Mouse (Mus musculus) kidney, embryonic 14.5 days (tissue): ENCODE data around the gene Tmtc1. TPM values are rescaled to one million over a fixed set of nuclear protein-coding genes. Genes with fewer than 3 reads are reported as not detected.

Source experiments
- ATAC-seq: fragments of 200-750 bp; cut with Nextera tagmentation; 2 replicates; pipeline ENCODE4 v1.8.0; 2017; ENCODE audit warnings: moderate number of reproducible peaks, mild to moderate bottlenecking, moderate TSS enrichment, moderate library complexity; ENCODE audit not compliant: low FRiP score, low TSS enrichment
- H3K27ac ChIP-seq: fragments of 300-500 bp; sonication (generic); 2 replicates; pipeline ENCODE4 v1.5.1; 2014; ENCODE audit warnings: low read depth, mild to moderate bottlenecking, low read length, moderate library complexity, mixed read lengths
- H3K27me3 ChIP-seq: fragments of 300-500 bp; sonication (generic); 2 replicates; pipeline ENCODE4 v1.6.1; 2014; ENCODE audit warnings: mild to moderate bottlenecking, low read length; ENCODE audit not compliant: control insufficient read depth, insufficient read depth
- H3K36me3 ChIP-seq: fragments of 300-500 bp; sonication (generic); 2 replicates; pipeline ENCODE4 v1.6.1; 2014; ENCODE audit warnings: low read length, mixed read lengths; ENCODE audit not compliant: control insufficient read depth, insufficient read depth
- H3K4me1 ChIP-seq: fragments of 300-500 bp; sonication (generic); 2 replicates; pipeline ENCODE4 v1.6.1; 2014; ENCODE audit warnings: low read length, mixed read lengths; ENCODE audit not compliant: control insufficient read depth, insufficient read depth
- H3K4me2 ChIP-seq: fragments of 300-500 bp; sonication (generic); replicated peaks from 2 replicates; pipeline ENCODE4 v1.6.1; 2014; ENCODE audit warnings: low read depth, mild to moderate bottlenecking, low read length
- H3K4me3 ChIP-seq: fragments of 300-500 bp; sonication (generic); 2 replicates; pipeline ENCODE4 v1.5.1; 2014; ENCODE audit warnings: mild to moderate bottlenecking, low read length
- H3K9ac ChIP-seq: fragments of 300-500 bp; sonication (generic); 2 replicates; pipeline ENCODE4 v1.6.1; 2014; ENCODE audit warnings: low read depth, mild to moderate bottlenecking, low read length, moderate library complexity
- H3K9me3 ChIP-seq: fragments of 300-500 bp; sonication (generic); 2 replicates; pipeline ENCODE4 v1.6.1; 2016; ENCODE audit warnings: low read length; ENCODE audit not compliant: control insufficient read depth
- WGBS: fragments of 180-500 bp; shearing (Covaris S2); extraction: QIAGEN DNeasy Blood & Tissue Kit; methylation state at CpG from one replicate; pipeline ENCODE4 v1.1.7; 2014; 5-methylcytosine and 5-hydroxymethylcytosine counted together
- polyA plus RNA-seq: library from polyadenylated mRNA; unstranded; fragments of >200 nt; fragmentation: Nextera tagmentation; extraction: Ambion mirVana; gene quantifications from 2 replicates; pipeline ENCODE4 v1.2.1, GENCODE M21; 2014

Gene Tmtc1
- polyA plus RNA-seq, 1 experiment from 2014 or later: 2.5 TPM

- Histone ChIP-seq H3K9ac (no peak overlapping the region), H3K27me3 (no peaks in the 10 kb centered on the region), H3K9me3 (no peaks in the 10 kb centered on the region), H3K27ac (no peak overlapping the region), H3K4me2 (no peak overlapping the region), H3K4me1 (no peaks in the 10 kb centered on the region), H3K4me3 (no peak overlapping the region), H3K36me3 (no peaks in the 10 kb centered on the region)
- WGBS: 88% methylated on average over 2 of the region's 2 CpGs
- ATAC-seq: no peak
Measured at GRCm38 (mm10) chr6:148328928-148329327, 115.3 kb downstream of the Tmtc1 start.

GRCm38 (mm10) chr6:148328130-148328529 lies 116.1 kb downstream of the Tmtc1 start:
- H3K4me2 ChIP-seq: no peak overlapping the region
- H3K9ac ChIP-seq: no peak overlapping the region
- no peaks in the 10 kb centered on the region for H3K9me3 ChIP-seq
- H3K27me3 ChIP-seq: no peaks in the 10 kb centered on the region
- H3K4me3 ChIP-seq: no peak overlapping the region
- H3K36me3 ChIP-seq: no peaks in the 10 kb centered on the region
- H3K4me1 ChIP-seq: no peaks in the 10 kb centered on the region
- ATAC-seq: no peak
- H3K27ac ChIP-seq: no peak overlapping the region
- WGBS: 73% methylated on average over 6 of the region's 6 CpGs

DNA sequence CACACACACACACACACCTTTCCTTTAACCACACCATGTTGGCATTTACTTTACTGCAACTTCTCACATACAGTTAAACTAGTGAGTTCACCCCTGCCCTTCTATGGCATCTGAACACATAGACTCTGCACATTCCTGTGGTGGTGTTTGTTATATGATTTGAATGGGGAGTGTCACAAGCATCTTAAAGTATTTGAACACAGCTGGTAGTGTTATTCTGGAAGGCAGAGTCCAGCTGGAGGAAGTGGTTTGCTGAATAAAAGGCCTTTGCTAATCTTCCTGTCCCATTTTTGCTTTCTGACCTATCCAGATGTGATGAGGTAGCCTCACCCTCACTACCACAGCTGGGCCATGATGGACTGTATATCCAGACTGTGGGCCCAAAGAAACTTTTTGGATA lies 125.5 kb downstream of the Tmtc1 start:
- Histone ChIP-seq H3K4me1 (no peaks in the 10 kb centered on the region), H3K27me3 (no peaks in the 10 kb centered on the region), H3K36me3 (no peaks in the 10 kb centered on the region), H3K4me2 (no peak overlapping the region), H3K9me3 (no peaks in the 10 kb centered on the region), H3K9ac (no peak overlapping the region), H3K4me3 (no peak overlapping the region), H3K27ac (no peak overlapping the region)
- no peak for ATAC-seq

DNA sequence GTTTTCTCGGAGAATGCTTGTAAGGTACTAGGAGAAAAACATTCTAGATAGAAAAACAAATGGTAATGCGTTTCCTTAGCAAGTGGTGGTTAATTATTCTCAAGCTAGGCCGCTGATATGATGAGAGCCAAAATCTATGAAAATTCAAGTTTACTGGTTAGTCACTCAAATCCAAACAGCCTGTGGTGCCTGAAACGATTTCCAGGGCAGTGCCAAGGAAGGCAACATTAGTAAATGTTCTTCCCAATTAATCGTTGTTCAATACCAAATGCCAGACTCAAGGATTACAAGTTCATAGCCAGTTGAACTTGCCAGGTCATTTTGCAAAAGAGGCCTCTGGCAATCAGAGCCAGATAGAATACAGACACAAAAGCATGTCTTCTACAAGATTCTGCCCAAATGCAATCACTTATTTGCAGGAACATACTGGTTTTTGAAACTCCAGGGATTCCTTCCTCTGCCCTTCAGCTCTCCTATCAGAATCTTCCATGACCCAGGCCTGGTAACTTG lies 128.6 kb downstream of the Tmtc1 start:
- no peaks in the 10 kb centered on the region for H3K27me3 ChIP-seq
- ATAC-seq: no peak
- H3K4me2 ChIP-seq: no peak overlapping the region
- H3K4me1 ChIP-seq: no peaks in the 10 kb centered on the region
- H3K36me3 ChIP-seq: no peaks in the 10 kb centered on the region
- no peak overlapping the region for H3K9ac ChIP-seq
- no peak overlapping the region for H3K27ac ChIP-seq
- 63% methylated on average over 5 of the region's 5 CpGs for WGBS
- H3K9me3 ChIP-seq: no peaks in the 10 kb centered on the region
- H3K4me3 ChIP-seq: no peak overlapping the region

GRCm38 (mm10) chr6:148315106-148315505 lies 129.1 kb downstream of the Tmtc1 start:
- Histone ChIP-seq H3K36me3 (no peaks in the 10 kb centered on the region), H3K4me2 (no peak overlapping the region), H3K27me3 (no peaks in the 10 kb centered on the region), H3K9me3 (no peaks in the 10 kb centered on the region), H3K4me1 (no peaks in the 10 kb centered on the region), H3K27ac (no peak overlapping the region), H3K9ac (no peak overlapping the region), H3K4me3 (no peak overlapping the region)
- no peak for ATAC-seq

- H3K9ac ChIP-seq: no peak overlapping the region
- H3K36me3 ChIP-seq: no peaks in the 10 kb centered on the region
- ATAC-seq: no peak
- 54% methylated on average over 2 of the region's 2 CpGs for WGBS
- no peak overlapping the region for H3K4me3 ChIP-seq
- H3K27ac ChIP-seq: no peak overlapping the region
- no peaks in the 10 kb centered on the region for H3K27me3 ChIP-seq
- H3K9me3 ChIP-seq: no peaks in the 10 kb centered on the region
- H3K4me2 ChIP-seq: no peak overlapping the region
- no peaks in the 10 kb centered on the region for H3K4me1 ChIP-seq
Measured at GRCm38 (mm10) chr6:148310981-148311380, 133.2 kb downstream of the Tmtc1 start.

DNA sequence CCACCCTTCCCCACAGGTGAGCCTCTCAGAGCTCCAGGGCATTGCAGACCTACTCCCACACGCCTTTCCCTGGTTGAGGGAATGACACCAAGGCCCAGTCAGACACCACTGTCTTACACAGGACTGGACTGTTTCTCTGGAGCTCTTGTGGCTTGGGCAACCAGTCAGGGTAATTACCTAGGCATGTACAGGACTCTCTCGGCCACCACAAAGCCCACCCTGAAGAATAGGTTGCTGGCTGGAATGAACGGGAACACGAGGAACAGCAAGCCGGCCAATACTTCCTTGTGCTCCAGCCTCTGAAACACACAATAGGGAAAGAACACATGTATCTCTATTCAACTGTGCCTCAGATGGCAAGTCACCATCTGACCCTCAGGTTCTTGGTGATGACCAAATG lies 138.4 kb downstream of the Tmtc1 start:
- Histone ChIP-seq H3K36me3 (no peaks in the 10 kb centered on the region), H3K4me3 (no peak overlapping the region), H3K4me1 (no peaks in the 10 kb centered on the region), H3K27me3 (no peaks in the 10 kb centered on the region), H3K4me2 (no peak overlapping the region), H3K27ac (no peak overlapping the region), H3K9me3 (no peaks in the 10 kb centered on the region), H3K9ac (no peak overlapping the region)
- WGBS: 88% methylated on average over 5 of the region's 5 CpGs
- ATAC-seq: no peak

- no peak for ATAC-seq
- H3K36me3 ChIP-seq: no peaks in the 10 kb centered on the region
- no peak overlapping the region for H3K4me2 ChIP-seq
- H3K4me1 ChIP-seq: no peaks in the 10 kb centered on the region
- H3K9ac ChIP-seq: no peak overlapping the region
- H3K4me3 ChIP-seq: no peak overlapping the region
- H3K27me3 ChIP-seq: no peaks in the 10 kb centered on the region
- H3K27ac ChIP-seq: no peak overlapping the region
- WGBS: 85% methylated on average over 3 of the region's 3 CpGs
- no peaks in the 10 kb centered on the region for H3K9me3 ChIP-seq
Measured at GRCm38 (mm10) chr6:148305191-148305590, 139.0 kb downstream of the Tmtc1 start.

DNA sequence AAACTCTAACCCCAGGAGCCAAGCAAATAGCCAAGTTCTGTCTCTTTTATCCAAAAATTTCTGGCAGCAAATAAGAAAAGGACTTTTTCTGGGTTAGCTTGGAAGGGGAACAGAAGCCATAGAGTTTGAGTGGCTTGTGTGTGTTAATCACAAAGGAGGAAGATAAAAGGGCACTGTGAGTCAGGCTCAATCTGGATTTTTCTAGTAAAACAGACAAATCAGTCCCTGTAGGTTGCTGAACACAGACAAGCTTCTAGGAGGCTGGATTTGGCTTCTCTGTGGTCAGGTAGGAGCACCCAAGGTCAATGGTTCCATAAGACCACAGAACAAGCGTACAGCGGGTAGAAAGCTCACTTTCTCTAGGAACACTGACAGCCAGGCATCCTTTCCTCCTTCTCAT lies 141.9 kb downstream of the Tmtc1 start:
- H3K4me3 ChIP-seq: no peak overlapping the region
- ATAC-seq: no peak
- H3K9me3 ChIP-seq: no peaks in the 10 kb centered on the region
- 87% methylated on average over 2 of the region's 2 CpGs for WGBS
- no peak overlapping the region for H3K27ac ChIP-seq
- H3K27me3 ChIP-seq: no peaks in the 10 kb centered on the region
- H3K4me1 ChIP-seq: no peaks in the 10 kb centered on the region
- H3K36me3 ChIP-seq: no peaks in the 10 kb centered on the region
- H3K4me2 ChIP-seq: no peak overlapping the region
- H3K9ac ChIP-seq: no peak overlapping the region

GRCm38 (mm10) chr6:148297086-148297485 lies 147.1 kb downstream of the Tmtc1 start:
- ATAC-seq: no peak
- H3K27ac ChIP-seq: no peak overlapping the region

More at GRCm38 (mm10) chr6:148297086-148297485, 147.1 kb downstream of the Tmtc1 start:
- 38% methylated on average over 4 of the region's 4 CpGs for WGBS
- Histone ChIP-seq H3K9me3 (no peaks in the 10 kb centered on the region), H3K9ac (no peak overlapping the region), H3K4me1 (no peaks in the 10 kb centered on the region), H3K36me3 (no peaks in the 10 kb centered on the region), H3K27me3 (no peaks in the 10 kb centered on the region), H3K4me3 (no peak overlapping the region), H3K4me2 (no peak overlapping the region)
